ENCODE assay signal across 15 mouse cellular contexts in the genomic region with DNA sequence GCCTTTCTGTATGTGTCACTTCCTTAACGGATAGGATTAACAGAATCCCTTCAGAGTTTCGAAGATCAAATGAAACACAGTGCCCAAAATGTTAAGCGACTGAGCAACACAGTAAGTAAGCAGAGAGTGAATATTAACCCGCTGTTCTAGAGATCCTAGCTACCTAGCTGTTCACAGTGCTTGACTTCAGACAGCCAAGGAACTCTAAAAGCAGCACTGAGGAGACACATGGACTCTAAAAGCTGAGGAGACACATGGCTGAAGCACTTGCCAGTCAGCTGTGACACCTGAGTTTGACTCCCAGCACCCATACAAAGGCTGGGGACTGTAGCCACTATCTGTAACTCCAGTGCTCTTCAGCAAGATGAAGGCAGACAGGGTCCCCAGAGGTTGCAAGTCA.
"Had no signal": no experiment of that assay in that cellular context is flagged by ENCODE, and none has a peak within 500 bp of the region (broad histone marks: within the 10 kb centered on the region; RNA-seq: fewer than 3 reads in every experiment).

No protein-coding gene starts in this region.

- H3K27me3 ChIP-seq: hindbrain, embryonic 12.5 days; liver, embryonic 15.5 days; midbrain, embryonic 15.5 days; neural tube, embryonic 12.5 days had no signal

- H3K4me1 ChIP-seq: hindbrain, embryonic 12.5 days; limb, embryonic 10.5 days; neural tube, embryonic 12.5 days had no signal

- H3K9me3 ChIP-seq: hindbrain, embryonic 12.5 days; limb, embryonic 10.5 days; liver, embryonic 15.5 days; midbrain, embryonic 15.5 days; neural tube, embryonic 12.5 days had no signal

- DNase-seq: kidney, postnatal 10 days; lung, embryonic 14.5 days; lung, postnatal 14 days; retina, postnatal 1 day; right cerebral cortex, postnatal 4 days; spleen, adult 18-20 months; thymus, postnatal 14 days had no signal

- H3K27ac ChIP-seq: hindbrain, embryonic 12.5 days; left cerebral cortex, adult 2 months; limb, embryonic 10.5 days; liver, embryonic 15.5 days; macrophage; midbrain, embryonic 15.5 days; neural tube, embryonic 12.5 days had no signal

- H3K36me3 ChIP-seq: hindbrain, embryonic 12.5 days; liver, embryonic 15.5 days; midbrain, embryonic 15.5 days had no signal

- H3K4me3 ChIP-seq: hindbrain, embryonic 12.5 days; left cerebral cortex, adult 2 months; limb, embryonic 10.5 days; liver, embryonic 15.5 days; midbrain, embryonic 15.5 days; neural tube, embryonic 12.5 days had no signal

- ATAC-seq: hindbrain, embryonic 16.5 days; midbrain, embryonic 15.5 days had no signal
